Mouse (Mus musculus) neural tube, embryonic 14.5 days (tissue): Measurements from ENCODE around the gene Ncbp2. TPM values are rescaled to one million over a fixed set of nuclear protein-coding genes. Genes with fewer than 3 reads are reported as not detected.

Experiments
- ATAC-seq: fragments of 200-750 bp; cut with Nextera tagmentation; 2 replicates; pipeline ENCODE4 v1.8.0; 2017; ENCODE audit warnings: low read depth, mild to moderate bottlenecking, moderate TSS enrichment, moderate library complexity
- H3K27ac ChIP-seq: fragments of 300-500 bp; sonication (generic); 2 replicates; pipeline ENCODE4 v1.5.1; 2014; ENCODE audit warnings: low read depth, mild to moderate bottlenecking, control low read depth, low read length, moderate library complexity, mixed read lengths
- H3K27me3 ChIP-seq: fragments of 300-500 bp; sonication (generic); 2 replicates; pipeline ENCODE4 v1.6.1; 2014; ENCODE audit warnings: low read length; ENCODE audit not compliant: control insufficient read depth, insufficient read depth
- H3K36me3 ChIP-seq: fragments of 300-500 bp; sonication (generic); 2 replicates; pipeline ENCODE4 v1.6.1; 2014; ENCODE audit warnings: low read length, mixed read lengths; ENCODE audit not compliant: control insufficient read depth, insufficient read depth
- H3K4me1 ChIP-seq: fragments of 300-500 bp; sonication (generic); 2 replicates; pipeline ENCODE4 v1.6.1; 2014; ENCODE audit warnings: low read length; ENCODE audit not compliant: control insufficient read depth, insufficient read depth
- H3K4me2 ChIP-seq: fragments of 300-500 bp; sonication (generic); 2 replicates; pipeline ENCODE4 v1.6.1; 2014; ENCODE audit warnings: mild to moderate bottlenecking, low read depth, low read length, control low read depth
- H3K4me3 ChIP-seq: fragments of 300-500 bp; sonication (generic); 2 replicates; pipeline ENCODE4 v1.5.1; 2014; ENCODE audit warnings: low read depth, low read length, control low read depth, mixed read lengths
- H3K9ac ChIP-seq: fragments of 300-500 bp; sonication (generic); replicated peaks from 2 replicates; pipeline ENCODE4 v1.6.1; 2014; ENCODE audit warnings: low read depth, mild to moderate bottlenecking, control low read depth, low read length, mixed read lengths
- H3K9me3 ChIP-seq: fragments of 300-500 bp; sonication (generic); 2 replicates; pipeline ENCODE4 v1.6.1; 2016; ENCODE audit warnings: low read length; ENCODE audit not compliant: control insufficient read depth
- WGBS: fragments of 180-500 bp; shearing (Covaris S2); extraction: QIAGEN DNeasy Blood & Tissue Kit; methylation state at CpG from one replicate; pipeline ENCODE4 v1.1.7; 2014; 5-methylcytosine and 5-hydroxymethylcytosine counted together
- polyA plus RNA-seq: library from polyadenylated mRNA; unstranded; fragments of >200 nt; fragmentation: Nextera tagmentation; extraction: Ambion mirVana; gene quantifications from 2 replicates; pipeline ENCODE4 v1.2.1, GENCODE M21; 2014

The Ncbp2 gene
- polyA plus RNA-seq, 1 experiment from 2014 or later: 92.0 TPM

DNA sequence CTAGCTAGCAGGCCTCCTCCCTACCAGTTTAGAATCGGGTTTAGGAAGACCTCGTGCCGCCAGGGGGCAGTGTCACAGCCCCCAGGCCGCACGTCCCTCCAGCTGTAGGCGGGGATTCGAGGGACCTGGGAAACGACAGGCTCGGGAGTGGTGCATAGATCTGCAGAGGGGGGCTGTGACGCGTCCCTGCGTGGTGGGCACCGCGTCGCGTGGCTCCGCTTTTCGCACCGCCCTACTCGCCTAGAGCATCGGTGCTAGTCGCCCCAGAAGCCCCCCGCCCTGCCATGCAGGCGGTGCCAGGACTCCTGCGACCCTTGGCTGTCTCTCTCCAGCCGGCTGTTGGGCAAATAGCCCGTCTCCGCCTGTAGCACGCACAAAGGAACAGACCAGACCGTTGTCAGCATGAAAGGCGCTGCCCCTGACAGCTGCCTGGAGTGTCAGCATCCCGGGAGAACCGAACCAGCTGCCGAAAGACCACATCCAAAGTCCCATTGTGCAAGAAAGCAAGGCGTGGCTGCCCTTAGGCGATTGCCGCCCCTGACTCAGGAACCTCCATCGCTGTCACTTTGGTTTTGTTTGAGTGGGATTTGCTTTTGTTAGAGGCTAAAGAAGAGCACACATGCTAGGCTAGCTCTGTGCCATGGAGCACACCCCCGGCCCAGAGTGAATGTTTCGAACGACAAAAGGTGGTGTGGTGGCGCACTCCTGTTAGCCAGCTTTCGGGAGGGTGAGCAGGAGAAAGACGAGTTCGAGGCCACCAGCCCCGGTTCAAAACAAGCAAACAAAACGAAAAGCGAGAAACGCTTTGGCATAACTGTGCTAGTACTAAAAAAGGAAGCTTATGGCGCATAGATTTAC, 15.2 kb upstream of the Ncbp2 start:
- no peaks in the 10 kb centered on the region for H3K27me3 ChIP-seq
- peak overlapping the region; percentile 94 for H3K27ac ChIP-seq
- peak overlapping the region; percentile 70 for H3K9ac ChIP-seq
- peak; percentile 96 for ATAC-seq
- no peaks in the 10 kb centered on the region for H3K36me3 ChIP-seq
- WGBS: under 1% methylated on average over 50 of the region's 50 CpGs
- H3K4me3 ChIP-seq: peak overlapping the region; percentile 39
- peaks cover 20% of the 10 kb centered on the region for H3K4me1 ChIP-seq
- H3K4me2 ChIP-seq: peak overlapping the region; percentile 83
- H3K9me3 ChIP-seq: no peaks in the 10 kb centered on the region

DNA sequence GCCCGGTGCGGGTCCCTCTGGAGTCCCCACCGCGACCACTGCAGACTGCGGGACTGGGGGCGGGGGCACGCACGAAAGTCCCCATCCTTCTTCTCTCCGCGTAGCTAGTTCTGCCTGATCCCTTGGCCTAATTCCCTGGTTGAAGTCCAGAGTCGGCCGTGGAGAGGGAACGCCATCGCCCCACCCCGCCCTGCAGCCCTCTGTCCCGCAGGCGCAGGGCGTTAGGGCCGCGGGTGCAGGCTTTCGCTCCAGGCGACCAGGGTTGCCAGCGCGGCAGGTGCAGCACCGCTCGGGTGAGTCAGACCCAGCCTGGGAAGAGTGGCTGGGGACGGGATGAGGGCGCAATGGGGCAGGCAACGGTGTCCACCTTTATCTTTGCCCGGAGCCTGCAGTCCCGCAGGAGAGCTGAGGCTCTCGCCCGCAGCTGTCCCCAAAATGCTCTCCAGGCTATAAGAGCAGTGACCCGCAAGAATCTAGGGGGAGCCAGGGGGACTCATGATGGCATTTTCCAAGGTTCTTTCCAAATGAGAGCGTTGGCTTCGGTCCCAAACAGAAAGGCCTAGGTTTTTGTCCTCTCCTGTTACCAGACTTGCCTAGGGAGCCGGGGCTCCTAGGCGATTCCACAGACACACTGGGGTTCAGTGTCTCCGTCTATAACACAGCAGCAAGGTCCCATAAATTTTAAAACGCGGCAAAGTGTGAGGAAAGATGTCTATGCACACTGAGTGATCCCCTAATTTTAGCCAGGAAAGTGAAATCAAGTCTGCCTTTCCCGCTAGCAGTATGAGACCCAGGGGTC, 14.4 kb upstream of the Ncbp2 start, which contains the start of gene Pigz:
Gene Pigz (plus strand): TSS at position 101 of the 799 bp plus-strand sequence.
- 0 out of 2 replicates have a peak, but pooled peaks have one; percentile 15 for ATAC-seq
- 3% methylated on average over 42 of the region's 42 CpGs for WGBS
- peak within 1 kb of the TSS; percentile 94 for H3K27ac ChIP-seq

GRCm38 (mm10) chr16:31934550-31935010, 13.7 kb upstream of the Ncbp2 start:
- peak overlapping the region; percentile 39 for H3K4me3 ChIP-seq
- ATAC-seq: no peak
- H3K27me3 ChIP-seq: no peaks in the 10 kb centered on the region
- 9% methylated on average over 13 of the region's 13 CpGs for WGBS
- H3K9me3 ChIP-seq: no peaks in the 10 kb centered on the region
- H3K4me1 ChIP-seq: peaks cover 20% of the 10 kb centered on the region
- H3K27ac ChIP-seq: peak overlapping the region; percentile 94; the same call in 1 of the 2 replicates
- no peaks in the 10 kb centered on the region for H3K36me3 ChIP-seq
- H3K4me2 ChIP-seq: peak overlapping the region; percentile 83
- peak overlapping the region; percentile 70 for H3K9ac ChIP-seq

More for the DNA sequence above, 14.4 kb upstream of the Ncbp2 start, which contains the start of gene Pigz:
- Histone ChIP-seq H3K4me3 (peak within 1 kb of the TSS; percentile 39), H3K27me3 (no peaks in the 10 kb centered on the region), H3K4me2 (peak within 1 kb of the TSS; percentile 83), H3K9ac (peak within 1 kb of the TSS; percentile 70), H3K9me3 (no peaks in the 10 kb centered on the region), H3K4me1 (peaks cover 20% of the 10 kb centered on the region), H3K36me3 (no peaks in the 10 kb centered on the region)

GRCm38 (mm10) chr16:31935091-31935979, 13.0 kb upstream of the Ncbp2 start:
- H3K4me1 ChIP-seq: peaks cover 20% of the 10 kb centered on the region
- H3K4me3 ChIP-seq: peak overlapping the region; percentile 39
- H3K27me3 ChIP-seq: no peaks in the 10 kb centered on the region
- WGBS: 6% methylated on average over 36 of the region's 36 CpGs
- ATAC-seq: no peak
- H3K36me3 ChIP-seq: no peaks in the 10 kb centered on the region
- peak overlapping the region; percentile 70 for H3K9ac ChIP-seq
- H3K27ac ChIP-seq: no peak overlapping the region
- no peaks in the 10 kb centered on the region for H3K9me3 ChIP-seq
- peak overlapping the region; percentile 83 for H3K4me2 ChIP-seq

GRCm38 (mm10) chr16:31936568-31936967, 11.7 kb upstream of the Ncbp2 start:
- H3K27ac ChIP-seq: no peak overlapping the region
- no peak overlapping the region for H3K4me3 ChIP-seq
- peaks cover 20% of the 10 kb centered on the region for H3K4me1 ChIP-seq
- H3K36me3 ChIP-seq: no peaks in the 10 kb centered on the region
- 84% methylated on average over 4 of the region's 4 CpGs for WGBS
- H3K27me3 ChIP-seq: no peaks in the 10 kb centered on the region
- no peak overlapping the region for H3K4me2 ChIP-seq
- H3K9me3 ChIP-seq: no peaks in the 10 kb centered on the region
- no peak overlapping the region for H3K9ac ChIP-seq
- no peak for ATAC-seq

- ATAC-seq: no peak
- H3K27ac ChIP-seq: no peak overlapping the region
- H3K27me3 ChIP-seq: no peaks in the 10 kb centered on the region
- no peak overlapping the region for H3K4me3 ChIP-seq
- H3K4me2 ChIP-seq: no peak overlapping the region
- H3K4me1 ChIP-seq: peaks cover 13% of the 10 kb centered on the region; the same call in 1 of the 2 replicates
- H3K36me3 ChIP-seq: no peaks in the 10 kb centered on the region
- H3K9me3 ChIP-seq: no peaks in the 10 kb centered on the region
- no peak overlapping the region for H3K9ac ChIP-seq
- WGBS: 73% methylated on average over 6 of the region's 6 CpGs
These were observed 9.5 kb upstream of the Ncbp2 start for GRCm38 (mm10) chr16:31938856-31939255.

GRCm38 (mm10) chr16:31940586-31940985, 7.7 kb upstream of the Ncbp2 start:
- 72% methylated on average over 2 of the region's 2 CpGs for WGBS
- no peak overlapping the region for H3K4me2 ChIP-seq
- no peak for ATAC-seq
- H3K9ac ChIP-seq: no peak overlapping the region
- H3K4me3 ChIP-seq: no peak overlapping the region
- no peaks in the 10 kb centered on the region for H3K36me3 ChIP-seq
- H3K27me3 ChIP-seq: no peaks in the 10 kb centered on the region
- no peaks in the 10 kb centered on the region for H3K9me3 ChIP-seq
- H3K27ac ChIP-seq: no peak overlapping the region
- H3K4me1 ChIP-seq: 0 out of 2 replicates have a peak, but pooled peaks cover 3% of the 10 kb centered on the region

GRCm38 (mm10) chr16:31943980-31944379, 4.3 kb upstream of the Ncbp2 start:
- Histone ChIP-seq H3K9me3 (no peaks in the 10 kb centered on the region), H3K9ac (no peak overlapping the region), H3K27ac (no peak overlapping the region), H3K4me1 (peaks cover 21% of the 10 kb centered on the region), H3K36me3 (no peaks in the 10 kb centered on the region), H3K27me3 (no peaks in the 10 kb centered on the region), H3K4me2 (no peak overlapping the region), H3K4me3 (no peak overlapping the region)
- 8% methylated on average over 10 of the region's 10 CpGs for WGBS
- peak; percentile 28; the same call in 1 of the 2 replicates for ATAC-seq
